Mouse (Mus musculus) cerebellum, postnatal 14 days (tissue): ENCODE results near the gene Sdk2.

Experiments
- DNase-seq, 2 experiments: peaks; one replicate each; pipeline ENCODE4 v3.0.0; 2021; ENCODE audit warnings: mixed read lengths in 2 of 2

Sdk2 gene

DNA sequence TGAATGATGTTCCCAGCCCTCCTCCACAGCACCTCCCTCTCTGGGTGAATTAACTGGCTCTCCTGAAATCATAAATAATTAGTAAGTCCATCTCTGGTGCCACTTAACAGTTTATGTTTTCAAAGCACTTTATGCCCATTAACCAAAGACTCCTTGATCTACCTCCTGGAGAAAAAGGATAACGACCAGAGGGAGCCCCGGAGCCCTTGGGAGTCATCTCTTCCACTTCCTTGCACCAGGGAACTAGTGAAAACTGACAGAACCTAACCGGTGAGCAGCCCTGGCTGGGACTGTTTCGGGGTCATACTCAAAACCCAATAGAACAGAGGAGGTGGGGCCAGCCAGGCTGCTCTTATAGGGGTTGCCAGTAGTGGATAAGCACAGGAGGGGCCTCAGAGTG, 22.5 kb downstream of the Sdk2 start:
- DNase-seq = no peak

DNA sequence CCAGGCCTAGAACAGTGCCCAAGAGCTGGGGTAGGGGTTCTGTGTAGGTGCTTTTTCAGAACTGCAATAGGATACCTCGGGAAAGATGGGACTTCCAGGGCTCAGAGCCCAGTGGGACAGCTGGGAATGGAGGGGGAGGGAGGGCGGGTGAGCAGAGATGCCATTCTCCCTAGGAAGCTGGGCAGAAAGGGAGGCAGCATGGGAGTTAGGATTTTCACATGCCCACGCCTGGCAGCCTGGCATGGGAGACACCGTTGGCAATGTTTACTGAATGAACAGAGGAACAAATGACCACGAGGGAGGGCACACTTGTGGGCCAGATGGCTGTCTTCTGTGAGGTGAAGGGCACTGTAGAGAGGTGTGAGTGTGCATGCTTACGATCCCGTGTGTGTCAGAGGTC, 23.3 kb downstream of the Sdk2 start:
- DNase-seq = peak; percentile 48 to 49

DNA sequence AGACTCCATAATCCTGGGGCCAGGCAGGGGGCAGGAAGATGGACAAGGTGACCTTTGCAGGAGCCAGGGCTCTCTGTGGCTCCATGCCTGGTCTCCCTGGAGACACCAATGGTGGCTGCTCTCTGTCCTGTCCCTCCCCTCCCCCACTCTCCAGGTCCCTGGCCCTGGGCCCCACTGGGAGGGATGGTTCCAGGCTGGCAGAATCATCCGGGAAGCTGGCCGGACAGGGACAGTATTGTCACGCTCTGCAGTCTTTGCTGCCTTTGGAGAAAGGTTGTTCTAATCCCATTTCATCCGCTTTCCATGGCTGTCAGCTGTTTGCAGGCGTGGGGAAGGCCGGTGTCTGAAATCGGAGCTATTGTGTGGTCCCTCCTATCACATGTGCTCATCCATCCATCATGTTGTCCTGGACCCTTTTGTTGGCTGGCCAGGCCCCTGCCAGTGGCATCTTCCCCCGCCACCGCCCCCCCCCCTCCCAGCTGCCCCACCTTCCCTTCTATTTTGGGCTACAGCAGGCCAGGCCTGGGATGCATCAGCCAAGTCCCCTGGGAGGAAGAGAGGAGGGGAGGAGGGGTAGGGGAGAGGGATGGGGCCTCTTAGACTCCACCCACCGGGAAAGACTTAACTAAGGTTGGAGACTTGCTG, 26.3 kb downstream of the Sdk2 start:
- DNase-seq = peak; percentile 65 to 75

DNA sequence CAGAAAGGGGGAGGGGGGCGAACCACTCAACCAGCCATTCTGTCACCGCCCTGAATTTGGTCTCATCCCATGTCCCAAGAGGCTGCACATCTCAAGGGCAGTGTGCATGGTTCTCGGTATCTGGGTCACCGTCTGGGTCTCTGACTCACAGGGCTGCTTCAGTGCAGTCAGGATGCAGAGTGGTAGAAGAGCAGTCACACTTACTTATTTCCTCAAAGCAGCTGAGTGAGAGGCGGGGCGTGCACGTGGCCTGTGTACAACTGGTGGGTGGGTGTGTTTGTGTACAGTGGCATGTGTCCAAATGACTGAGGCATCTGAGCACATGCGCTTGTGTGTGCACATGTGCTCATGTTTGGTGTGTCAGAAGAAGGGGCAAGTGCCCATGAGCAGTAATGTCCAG, 28.8 kb downstream of the Sdk2 start:
- DNase-seq = no peak

DNA sequence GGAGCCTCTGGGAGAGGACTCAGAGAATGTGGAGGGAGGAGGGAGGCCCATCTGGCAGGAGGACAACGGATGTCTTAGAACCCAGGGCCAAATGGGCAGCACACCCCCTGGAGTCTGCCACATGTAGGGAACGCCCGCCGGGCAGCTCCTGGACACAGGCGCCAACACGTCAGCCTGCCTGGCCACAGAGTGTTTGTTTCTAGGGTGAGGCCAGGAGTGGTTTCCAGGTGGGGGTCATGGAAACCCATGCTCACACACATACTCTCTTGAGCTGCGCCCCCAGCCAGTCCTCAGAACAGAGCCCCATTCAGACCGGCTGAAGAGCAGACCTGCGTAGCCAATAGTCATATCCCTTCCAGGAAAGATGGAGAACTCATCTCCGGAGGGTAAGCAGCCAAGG, 35.4 kb downstream of the Sdk2 start:
- DNase-seq = no peak

DNA sequence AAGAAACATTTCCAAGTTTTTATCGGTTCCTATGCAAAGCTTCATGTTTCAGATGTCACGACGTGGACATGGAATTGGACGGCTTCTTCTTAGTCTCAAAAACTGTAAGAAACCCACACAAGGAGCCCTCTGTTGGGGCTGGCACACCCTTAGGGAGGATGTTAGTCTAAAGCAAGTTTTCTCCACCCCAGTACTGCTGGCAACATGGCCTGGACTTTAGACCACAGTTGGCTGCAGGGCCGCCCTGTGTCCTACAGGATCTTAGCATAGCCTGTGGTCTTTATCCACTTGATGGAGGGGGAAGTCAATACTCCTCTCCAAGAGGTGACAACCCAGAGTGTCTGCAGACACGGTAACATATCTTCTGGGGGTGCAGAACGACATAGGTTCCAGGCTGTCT, 36.6 kb downstream of the Sdk2 start:
- no peak for DNase-seq

DNA sequence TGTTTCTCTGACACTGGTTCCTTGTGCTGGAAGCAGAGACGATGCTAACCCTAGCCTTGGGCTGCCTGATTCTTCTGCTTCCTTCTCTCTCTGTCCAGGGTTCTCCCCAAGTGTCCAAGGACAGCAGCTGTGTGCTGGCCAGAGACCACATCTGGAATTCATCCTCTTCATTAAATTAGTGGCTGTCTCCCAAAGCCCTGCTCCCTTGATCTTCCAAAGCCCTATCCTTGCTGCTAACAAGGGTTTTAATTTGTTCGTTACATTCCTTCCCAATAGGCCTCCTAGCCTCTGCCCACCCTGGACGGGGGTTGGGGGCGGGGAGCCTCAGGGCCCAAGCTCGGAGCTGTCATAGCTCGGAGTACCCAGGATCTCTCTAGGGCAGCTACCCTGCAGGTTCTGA, 38.3 kb downstream of the Sdk2 start:
- DNase-seq = no peak

DNA sequence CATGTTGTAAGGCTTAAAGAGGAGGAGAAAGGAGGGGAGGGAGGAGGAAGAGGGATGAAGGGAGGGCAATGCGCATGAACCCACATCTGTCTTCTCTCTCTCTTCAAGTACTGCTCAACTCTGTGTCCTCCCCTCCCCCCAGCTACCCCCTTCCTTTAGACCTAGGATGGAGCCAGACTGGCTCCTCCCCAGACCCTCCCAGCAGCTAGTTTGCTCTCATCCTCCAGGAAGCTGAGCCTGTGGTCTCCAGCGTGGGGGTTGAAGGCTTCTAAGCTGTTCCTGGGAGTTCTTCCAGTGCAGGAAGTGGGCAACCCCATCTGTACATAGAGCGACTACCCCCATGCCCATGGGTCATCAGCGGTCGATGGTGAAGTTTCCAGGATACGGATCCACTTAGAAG, 38.8 kb downstream of the Sdk2 start:
- no peak for DNase-seq

DNA sequence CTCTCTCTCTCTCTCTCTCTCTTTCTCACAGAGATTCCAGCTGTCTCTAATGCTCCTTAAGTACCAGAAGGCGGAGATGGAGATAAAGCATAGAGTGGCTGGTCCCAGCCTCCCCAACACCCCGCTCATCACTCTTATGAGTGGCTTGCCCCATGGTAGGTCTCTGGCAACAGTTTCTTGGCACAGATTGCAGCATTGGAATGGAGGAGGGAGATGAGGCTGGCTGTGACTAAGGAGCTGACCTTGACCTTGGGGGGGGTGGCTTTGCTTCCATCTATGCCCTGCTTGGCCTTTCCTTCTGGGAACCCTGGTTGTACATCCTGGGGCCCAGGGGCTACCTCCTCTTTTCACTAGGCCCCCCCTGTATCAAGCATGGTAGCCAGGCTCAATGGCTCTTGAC, 41.8 kb downstream of the Sdk2 start:
- no peak for DNase-seq

DNA sequence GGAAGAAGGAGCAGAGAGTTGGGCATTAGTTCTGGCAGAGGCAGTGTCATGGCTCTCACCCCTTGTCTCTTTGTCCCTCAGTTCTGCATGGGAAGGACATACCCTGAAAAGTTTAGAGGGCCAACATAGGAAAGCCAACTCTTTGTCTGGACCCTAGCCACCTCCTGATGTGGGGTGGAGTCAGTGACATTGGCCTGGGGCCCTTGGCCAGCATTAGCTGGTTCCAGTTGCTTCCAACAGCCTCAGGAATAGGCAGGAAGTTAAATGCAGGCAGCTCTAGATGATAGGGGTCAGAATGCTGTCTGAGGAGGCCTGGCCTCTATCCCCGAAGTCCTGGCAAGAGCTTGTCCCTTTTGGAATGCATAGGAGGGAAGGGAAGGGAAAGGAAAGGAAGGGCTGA, 42.9 kb downstream of the Sdk2 start:
- no peak for DNase-seq

DNA sequence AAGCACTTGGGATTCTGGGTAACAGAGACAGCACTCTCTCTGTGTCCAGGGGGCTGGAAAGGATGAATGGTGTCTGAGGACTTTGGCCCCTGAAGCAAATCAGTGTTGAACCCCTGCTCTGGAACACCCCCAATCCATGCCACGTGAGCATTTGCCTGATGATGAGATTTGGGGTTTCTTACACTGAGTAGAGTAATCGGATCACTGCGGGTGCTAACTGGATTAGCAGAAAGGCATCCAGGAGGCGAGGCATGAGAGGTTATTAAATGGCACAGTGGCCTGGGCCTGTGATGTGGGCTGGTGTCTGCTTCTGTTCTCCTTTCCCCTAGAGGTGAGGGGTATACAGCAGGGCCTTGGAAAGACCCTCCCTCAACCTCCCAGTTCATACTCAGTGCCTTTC, 44.7 kb downstream of the Sdk2 start:
- no peak for DNase-seq

DNA sequence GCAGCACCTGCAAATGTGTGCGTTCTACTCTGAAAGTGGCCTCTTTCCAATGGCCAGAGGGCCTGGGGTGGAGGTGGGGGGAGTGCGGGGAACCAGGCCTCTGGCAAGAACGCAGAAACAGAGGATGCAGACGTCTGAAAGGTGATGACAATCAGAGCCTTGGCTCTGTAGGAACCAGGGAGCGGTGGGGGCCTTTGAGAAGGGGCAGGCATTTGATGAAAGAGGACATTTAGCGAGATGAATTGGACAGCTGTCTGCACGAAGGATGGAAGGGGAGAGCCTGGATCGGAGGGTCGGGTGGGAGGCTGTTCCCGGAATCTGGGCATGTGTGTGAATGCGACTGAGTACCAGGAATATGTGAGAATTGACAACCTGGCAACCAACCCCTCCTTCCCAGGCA, 47.8 kb downstream of the Sdk2 start:
- DNase-seq = no peak

DNA sequence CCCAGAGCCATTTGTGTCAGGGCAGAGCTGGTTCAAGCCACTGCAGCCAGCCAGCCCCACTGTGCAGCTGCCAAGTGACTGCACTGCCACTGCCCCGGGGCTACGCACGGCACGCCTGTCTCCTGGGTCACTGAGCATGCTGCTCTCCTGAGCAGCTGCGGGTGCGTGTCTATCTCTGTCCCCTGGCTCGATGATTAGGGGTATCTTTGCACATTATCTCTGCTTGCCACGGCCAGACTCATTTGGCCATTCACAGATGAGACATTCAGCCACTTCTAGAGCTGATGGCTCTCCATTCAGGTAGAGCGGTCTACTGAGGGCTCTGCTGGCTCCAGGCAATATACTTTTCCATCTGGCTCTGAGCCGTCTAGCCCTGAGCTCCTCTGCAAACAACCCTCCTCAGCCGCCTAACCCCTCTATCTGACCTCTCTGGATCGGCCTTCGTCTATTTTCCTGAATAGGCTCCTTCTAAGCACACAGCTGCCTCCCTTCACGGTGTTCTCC, 49.9 kb downstream of the Sdk2 start:
- no peak for DNase-seq

DNA sequence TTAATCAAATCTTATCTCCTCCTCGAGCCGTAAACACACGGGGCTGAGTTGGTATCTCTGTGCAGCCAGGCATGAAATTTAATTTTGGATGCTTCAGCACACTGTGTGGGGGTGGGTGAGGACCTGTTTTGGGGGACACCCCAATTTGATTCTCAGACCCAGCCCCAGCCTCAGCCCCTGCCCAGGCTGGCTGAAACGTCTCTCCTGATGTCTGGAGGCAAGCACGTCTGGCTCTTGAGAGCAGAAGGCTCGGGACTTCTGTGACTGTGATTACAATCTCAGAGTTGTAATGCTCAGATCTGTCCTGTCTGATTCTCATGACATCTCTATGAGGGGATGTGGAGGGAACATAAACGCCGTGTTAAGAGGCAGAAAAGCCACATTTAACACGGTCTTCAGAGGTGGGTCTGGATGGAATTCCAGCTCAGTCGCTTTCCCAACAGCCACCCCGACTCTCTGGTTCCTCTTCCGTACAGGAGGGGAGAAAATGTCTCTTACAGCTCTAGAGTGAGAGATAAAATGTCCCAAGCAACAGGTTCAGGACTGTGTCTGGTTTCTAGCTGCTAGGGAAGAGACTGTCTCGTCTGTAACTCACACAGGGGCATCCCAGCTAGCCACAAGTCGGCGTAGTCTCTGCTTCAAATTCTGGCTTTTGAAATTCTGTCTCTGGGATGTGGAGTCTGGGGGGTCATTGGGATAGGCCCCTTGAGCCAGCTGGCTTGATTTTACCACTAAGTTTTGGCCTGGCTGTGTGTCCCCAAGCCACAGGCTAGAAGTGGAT, 50.5 kb downstream of the Sdk2 start:
- no peak for DNase-seq

DNA sequence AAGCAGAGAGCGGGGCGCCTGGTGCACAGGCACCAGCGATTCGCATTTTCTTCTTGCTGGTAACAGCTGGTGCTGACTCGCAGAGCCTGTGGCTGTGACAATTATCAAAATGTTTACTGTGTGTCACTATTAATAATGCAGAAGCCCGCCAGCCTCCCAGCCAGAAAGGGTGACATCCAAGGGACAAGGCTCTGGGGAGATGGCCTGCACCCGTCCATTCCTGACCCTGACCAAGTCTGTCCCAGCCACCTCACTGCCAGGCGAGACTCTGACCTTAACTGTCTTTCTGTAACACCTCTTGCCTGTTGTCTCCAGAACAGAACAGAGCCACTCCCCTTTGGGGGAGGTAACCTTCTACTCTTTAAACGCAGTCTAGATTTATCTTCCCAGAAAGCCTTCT, 55.3 kb downstream of the Sdk2 start:
- DNase-seq = no peak

DNA sequence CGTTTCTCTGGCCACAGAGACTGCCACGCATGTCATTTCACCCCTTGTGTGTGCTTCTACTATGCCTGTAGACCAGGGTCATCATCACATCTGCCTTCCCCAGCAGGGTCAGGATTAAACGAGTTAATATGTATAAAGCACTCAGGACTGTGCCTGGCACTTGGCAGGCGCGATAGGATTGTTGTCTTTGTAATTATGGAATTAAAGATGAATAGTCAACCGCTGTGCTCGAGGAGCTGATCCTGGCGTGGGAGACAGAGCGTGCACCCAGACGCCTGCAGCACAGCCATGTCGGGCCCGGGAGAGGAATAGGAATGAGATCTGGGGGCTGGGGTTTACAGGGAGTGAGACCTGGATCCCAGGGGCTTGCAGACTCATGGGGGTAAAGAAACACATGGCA, 61.0 kb downstream of the Sdk2 start:
- no peak for DNase-seq

DNA sequence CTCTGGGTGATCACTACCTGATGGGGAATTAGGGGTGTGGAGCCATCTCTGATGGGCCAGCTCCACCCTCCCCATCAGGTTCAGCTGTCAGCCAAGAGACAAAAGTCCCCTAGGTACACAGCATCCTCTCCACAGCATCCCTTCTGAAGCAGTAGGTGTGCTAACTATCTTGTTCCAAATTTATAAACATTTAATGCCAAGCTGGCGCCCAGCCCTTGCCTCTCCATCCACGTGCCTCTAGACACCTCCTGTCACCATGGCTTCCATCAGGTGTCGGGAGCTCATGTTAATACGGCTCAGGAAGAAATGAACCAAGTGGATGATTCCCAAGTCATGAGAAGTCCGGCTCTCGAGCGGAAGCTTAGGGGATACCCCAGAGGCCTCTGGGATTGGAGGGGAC, 62.2 kb downstream of the Sdk2 start:
- peak; percentile 56 to 62 for DNase-seq

DNA sequence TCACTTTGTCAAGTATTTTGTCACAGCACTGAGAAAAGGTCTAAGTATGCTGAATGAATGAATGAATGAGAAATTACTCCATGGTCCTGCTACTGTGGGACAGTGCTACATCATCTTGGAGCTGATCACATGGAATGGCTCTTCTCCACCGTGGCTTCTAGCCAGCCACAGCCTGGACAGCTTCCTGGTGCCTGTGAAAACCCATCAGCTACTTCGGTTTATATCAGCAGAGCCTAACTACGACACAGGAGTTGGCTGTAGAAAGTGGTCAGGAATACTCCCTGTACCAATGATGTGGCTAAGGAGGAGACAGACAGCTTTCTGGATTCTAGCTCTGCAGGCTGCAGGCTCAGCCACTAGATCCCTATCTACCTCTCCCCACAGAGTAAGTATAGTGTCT, 63.7 kb downstream of the Sdk2 start:
- no peak for DNase-seq

DNA sequence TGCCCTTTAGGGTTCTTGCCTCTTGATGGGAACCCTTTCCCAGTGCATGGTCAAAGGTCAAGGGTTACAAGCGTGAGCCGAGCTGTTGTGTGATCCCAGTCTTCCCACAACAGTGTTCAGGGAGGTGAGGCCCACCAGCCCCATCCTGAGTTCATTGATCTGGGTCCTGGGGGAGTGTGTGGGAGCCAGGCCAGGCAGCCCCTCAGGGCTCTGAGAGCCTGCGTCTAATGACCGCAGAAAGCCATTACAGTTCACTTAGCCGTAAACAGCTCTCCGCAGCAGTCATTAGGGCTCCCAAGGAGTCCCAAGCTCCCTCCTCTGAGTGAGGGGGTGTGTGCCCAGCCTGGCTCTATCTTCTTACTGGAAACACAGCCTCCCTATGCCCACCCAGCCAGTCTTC, 66.8 kb downstream of the Sdk2 start:
- no peak for DNase-seq

DNA sequence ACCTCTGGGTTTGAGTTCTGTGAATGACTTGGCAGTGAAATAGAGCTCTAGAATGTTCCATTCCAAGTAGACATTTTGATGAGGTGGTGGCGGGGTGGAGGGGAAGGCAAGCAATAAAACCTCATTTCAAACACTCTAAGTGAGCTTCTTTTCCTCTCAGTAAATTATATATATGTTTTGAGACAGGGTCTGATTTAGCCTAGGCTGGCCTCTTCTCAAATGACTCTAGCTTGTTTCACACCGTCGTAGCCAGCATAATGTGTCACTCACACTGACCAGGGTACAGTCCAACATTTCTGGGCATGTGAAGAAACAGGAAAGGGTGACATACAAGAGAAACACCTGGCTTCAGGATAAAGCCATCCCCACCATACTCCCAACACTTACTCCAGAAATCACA, 68.1 kb downstream of the Sdk2 start:
- no peak for DNase-seq

DNA sequence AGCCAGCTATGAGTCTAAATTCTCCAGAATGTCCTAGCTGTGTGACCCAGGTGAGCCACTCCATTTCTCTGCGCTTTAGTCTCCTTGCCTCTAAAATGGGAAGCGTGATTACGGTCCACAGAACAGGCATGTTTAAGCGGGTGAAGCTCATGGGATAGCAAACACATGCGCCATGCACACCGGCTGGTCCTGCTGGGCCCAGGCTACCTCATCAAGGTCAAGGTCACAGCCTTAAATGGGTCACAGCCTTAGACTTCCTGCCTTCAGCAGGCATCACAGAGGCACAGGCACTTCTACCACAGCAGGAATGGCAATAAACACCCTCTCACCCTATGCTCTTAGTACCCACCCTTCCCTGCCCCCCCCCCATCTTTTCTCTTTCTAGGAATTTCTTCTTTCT, 72.9 kb downstream of the Sdk2 start:
- no peak for DNase-seq

DNA sequence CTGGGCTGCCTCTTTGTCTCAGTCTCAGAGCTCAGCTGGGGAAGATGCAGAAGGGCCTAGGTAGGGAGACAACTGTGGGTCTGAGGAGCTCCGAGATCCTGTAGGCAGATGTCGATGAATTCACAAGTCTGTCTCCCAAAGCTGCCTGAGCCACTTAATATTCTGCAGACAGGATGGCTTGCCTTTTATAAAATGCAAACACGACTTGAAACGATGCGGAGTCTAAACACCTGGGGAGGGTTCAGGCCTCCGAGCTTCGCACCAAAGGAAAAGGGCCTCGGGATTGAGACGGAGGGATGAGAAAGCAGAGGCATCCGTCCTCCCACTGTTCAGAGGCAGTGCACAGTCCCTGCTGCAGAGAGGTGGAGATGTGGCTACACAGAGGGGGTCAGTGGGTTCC, 74.0 kb downstream of the Sdk2 start:
- DNase-seq = no peak

DNA sequence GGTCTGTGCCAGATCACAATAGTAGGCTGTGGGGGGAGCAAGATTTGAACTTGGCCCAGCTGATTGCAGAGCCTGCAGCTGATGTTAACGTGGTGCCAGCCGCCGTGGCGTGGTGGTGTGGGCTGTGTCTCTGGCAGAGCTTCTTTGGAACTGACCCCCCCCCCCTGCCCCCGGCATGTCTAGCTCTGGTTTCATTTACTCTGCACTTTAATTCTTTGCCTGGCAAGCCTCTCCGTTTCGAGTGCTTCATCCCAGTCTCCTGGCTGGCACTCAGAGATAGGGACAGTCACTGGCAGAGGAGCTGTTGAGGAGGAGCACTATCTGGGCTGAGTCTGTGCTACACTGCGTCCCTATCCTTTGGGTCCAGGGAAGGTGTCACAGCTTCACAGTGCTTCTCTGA, 75.0 kb downstream of the Sdk2 start:
- DNase-seq = no peak

DNA sequence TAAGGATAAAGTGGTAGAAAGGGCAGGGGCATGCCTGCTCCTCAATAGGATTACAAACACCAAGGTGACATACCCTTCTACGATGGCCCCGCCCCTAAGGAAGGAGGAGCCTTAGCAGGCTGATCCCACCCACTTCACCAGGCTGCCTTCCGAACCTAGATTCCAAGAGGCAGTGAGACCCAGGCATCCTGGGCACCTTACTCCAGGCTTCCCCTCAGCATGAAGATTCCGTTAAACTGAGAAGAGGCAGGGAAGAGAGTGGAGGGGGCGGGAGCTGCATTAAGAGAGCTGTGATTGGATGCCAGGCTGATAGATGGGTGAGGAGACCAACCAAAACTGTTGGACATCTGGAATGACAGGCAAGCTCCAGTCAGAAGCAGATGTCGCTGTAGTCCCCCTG, 76.4 kb downstream of the Sdk2 start:
- peak; percentile 50 to 62 for DNase-seq

DNA sequence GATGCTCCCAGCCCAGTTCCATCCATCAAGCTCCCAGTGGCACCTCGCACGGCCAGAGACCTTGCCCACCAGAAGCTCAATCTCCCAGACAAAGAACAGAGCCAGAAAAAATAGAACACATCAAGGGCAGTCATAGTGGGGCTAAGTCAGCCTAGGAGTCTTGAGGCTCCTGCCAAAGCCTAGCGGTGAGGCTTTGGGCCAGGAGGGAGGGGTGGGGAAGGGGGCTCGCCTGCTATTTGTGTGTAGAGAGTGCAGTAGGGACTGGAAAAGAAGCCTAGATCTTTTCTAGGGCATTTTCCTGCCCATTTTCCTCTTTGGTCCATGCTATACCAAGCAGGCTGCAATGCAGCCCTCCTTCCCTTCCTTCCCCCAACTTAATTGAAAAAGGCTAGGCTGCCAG, 76.8 kb downstream of the Sdk2 start:
- no peak for DNase-seq
